Mouse (Mus musculus) limb, embryonic 15.5 days (tissue): ENCODE measurements at regions not wholly inside any gene's neighbourhood (a gene's known extent, or its start where the extent isn't known, plus 50 kb on each side); places are given as distances from the start of the nearest gene placed in this dataset.

Experiments
- ATAC-seq: fragments of 200-750 bp; cut with Nextera tagmentation; 2 replicates; pipeline ENCODE4 v1.8.0; 2017; ENCODE audit warnings: low read depth, moderate TSS enrichment; ENCODE audit not compliant: insufficient number of reproducible peaks, low FRiP score, low TSS enrichment
- H3K27ac ChIP-seq: fragments of 300-500 bp; sonication (generic); 2 replicates; pipeline ENCODE4 v1.5.1; 2015; ENCODE audit warnings: moderate library complexity, mild to moderate bottlenecking, inconsistent platforms
- H3K27me3 ChIP-seq: fragments of 300-500 bp; sonication (generic); 2 replicates; pipeline ENCODE4 v1.6.1; 2015; ENCODE audit warnings: inconsistent platforms
- H3K36me3 ChIP-seq: fragments of 300-500 bp; sonication (generic); 2 replicates; pipeline ENCODE4 v1.6.1; 2015; ENCODE audit warnings: inconsistent platforms
- H3K4me1 ChIP-seq: fragments of 300-500 bp; sonication (generic); 2 replicates; pipeline ENCODE4 v1.6.1; 2015; ENCODE audit warnings: inconsistent platforms
- H3K4me2 ChIP-seq: fragments of 300-500 bp; sonication (generic); 2 replicates; pipeline ENCODE4 v1.6.1; 2015; ENCODE audit warnings: mild to moderate bottlenecking, inconsistent platforms
- H3K4me3 ChIP-seq: fragments of 300-500 bp; sonication (generic); 2 replicates; pipeline ENCODE4 v1.5.1; 2015; ENCODE audit warnings: mild to moderate bottlenecking, inconsistent platforms
- H3K9ac ChIP-seq: fragments of 300-500 bp; sonication (generic); 2 replicates; pipeline ENCODE4 v1.6.1; 2015; ENCODE audit warnings: inconsistent platforms
- H3K9me3 ChIP-seq: fragments of 300-500 bp; sonication (generic); 2 replicates; pipeline ENCODE4 v1.6.1; 2016; ENCODE audit warnings: inconsistent platforms
- WGBS: fragments of 180-500 bp; shearing (Covaris S2); methylation state at CpG from one replicate; pipeline ENCODE4 v1.1.7; 2015; 5-methylcytosine and 5-hydroxymethylcytosine counted together

DNA sequence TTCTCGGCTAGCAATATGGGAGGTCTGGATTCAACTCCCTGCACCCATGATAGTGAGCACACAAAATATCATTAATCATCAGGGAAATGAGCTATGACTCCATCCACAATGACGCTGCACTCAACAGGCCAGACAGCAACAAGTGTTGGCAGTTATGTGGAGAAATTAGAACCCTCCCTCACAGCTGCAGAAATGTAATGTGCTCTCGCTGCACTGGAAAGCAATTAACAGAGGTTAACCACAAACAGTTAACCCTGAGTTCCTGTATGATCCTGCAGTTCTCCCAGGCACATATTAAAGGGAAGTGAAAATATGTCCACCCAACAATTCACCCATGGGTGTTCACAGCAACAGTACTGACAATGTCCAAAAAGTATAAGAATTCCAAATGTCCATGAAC, 54.0 kb upstream of the Jade2 start:
- Histone ChIP-seq H3K27me3 (no peaks in the 10 kb centered on the region), H3K4me2 (no peak overlapping the region), H3K27ac (no peak overlapping the region), H3K9me3 (no peaks in the 10 kb centered on the region), H3K4me3 (no peak overlapping the region), H3K4me1 (peaks cover 12% of the 10 kb centered on the region), H3K36me3 (no peaks in the 10 kb centered on the region), H3K9ac (no peak overlapping the region)
- 47% methylated on average over 3 of the region's 3 CpGs for WGBS
- no peak for ATAC-seq

- Histone ChIP-seq H3K4me1 (peaks cover 17% of the 10 kb centered on the region), H3K4me2 (peak overlapping the region; percentile 60), H3K27ac (no peak overlapping the region), H3K9me3 (no peaks in the 10 kb centered on the region), H3K9ac (peak overlapping the region; percentile 15; the same call in 1 of the 2 replicates), H3K27me3 (no peaks in the 10 kb centered on the region), H3K4me3 (peak overlapping the region; percentile 27), H3K36me3 (no peaks in the 10 kb centered on the region)
- ATAC-seq, result 0 out of 2 replicates have a peak, but pooled peaks have one; percentile 22
- WGBS, result 12% methylated on average over 8 of the region's 8 CpGs
Measured at GRCm38 (mm10) chr11:51915656-51916032, 51.8 kb upstream of the Cdkn2aipnl start.

DNA sequence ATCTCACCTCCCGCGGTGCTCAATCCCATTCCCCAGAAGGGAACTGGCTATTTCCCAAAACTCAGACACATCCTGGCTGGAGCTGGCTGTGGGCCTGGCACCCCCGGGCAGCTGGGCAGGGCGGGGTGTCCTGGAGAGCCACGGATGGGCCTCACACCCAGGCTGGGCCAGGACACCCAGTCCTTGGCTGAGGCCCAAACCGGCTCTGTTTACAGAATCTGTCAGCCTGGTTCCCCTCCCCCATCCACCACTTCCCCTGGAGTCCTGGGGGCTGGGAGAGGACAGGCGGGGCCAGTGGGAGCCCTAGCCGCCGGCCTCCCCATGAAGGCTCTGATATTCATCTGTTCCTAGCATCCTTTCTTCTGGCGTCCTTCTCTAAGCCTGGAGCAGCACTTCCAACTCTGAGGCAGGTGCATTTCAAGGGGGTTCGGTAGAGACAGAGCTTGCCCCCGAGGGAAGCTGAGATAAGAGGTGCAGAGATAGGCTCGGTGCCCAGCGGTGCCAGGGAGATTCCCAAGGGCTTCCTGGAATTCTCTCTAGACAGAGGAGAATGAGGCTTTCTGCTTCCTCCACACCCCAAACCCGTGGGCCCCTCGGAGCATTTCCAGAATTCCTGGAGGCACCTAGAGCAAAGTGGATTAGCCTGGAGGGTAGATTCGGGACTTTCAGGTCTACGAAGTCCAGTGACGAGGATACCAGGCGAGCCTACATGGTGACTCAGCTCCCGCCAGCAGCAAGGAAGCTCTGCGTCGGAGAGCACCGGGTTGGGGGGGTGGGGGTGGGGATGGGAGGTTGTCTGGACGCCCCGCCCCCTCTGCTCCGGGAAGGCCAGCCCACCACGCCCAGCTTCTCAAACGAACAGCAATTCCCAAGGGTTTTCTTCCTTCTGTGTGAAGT, 51.2 kb upstream of the Cdkn2aipnl start:
- WGBS, result 2% methylated on average over 29 of the region's 29 CpGs
- peak overlapping the region; percentile 71 for H3K27ac ChIP-seq

More for the DNA sequence above, 51.2 kb upstream of the Cdkn2aipnl start:
- no peaks in the 10 kb centered on the region for H3K9me3 ChIP-seq
- H3K9ac ChIP-seq, result peak overlapping the region; percentile 15; the same call in 1 of the 2 replicates
- peak; percentile 73; the same call in 1 of the 2 replicates for ATAC-seq
- peak overlapping the region; percentile 60 for H3K4me2 ChIP-seq
- H3K27me3 ChIP-seq, result no peaks in the 10 kb centered on the region
- H3K4me1 ChIP-seq, result peaks cover 17% of the 10 kb centered on the region
- H3K4me3 ChIP-seq, result peak overlapping the region; percentile 27
- H3K36me3 ChIP-seq, result no peaks in the 10 kb centered on the region
